Mouse (Mus musculus): ENCODE measurements around the gene Slc38a7.
"Not testable (repeated sequence)": the region's sequence is repeated elsewhere in the genome, so short reads cannot be mapped to it uniquely, and the experiment has no call there.

Slc38a7 gene

DNA sequence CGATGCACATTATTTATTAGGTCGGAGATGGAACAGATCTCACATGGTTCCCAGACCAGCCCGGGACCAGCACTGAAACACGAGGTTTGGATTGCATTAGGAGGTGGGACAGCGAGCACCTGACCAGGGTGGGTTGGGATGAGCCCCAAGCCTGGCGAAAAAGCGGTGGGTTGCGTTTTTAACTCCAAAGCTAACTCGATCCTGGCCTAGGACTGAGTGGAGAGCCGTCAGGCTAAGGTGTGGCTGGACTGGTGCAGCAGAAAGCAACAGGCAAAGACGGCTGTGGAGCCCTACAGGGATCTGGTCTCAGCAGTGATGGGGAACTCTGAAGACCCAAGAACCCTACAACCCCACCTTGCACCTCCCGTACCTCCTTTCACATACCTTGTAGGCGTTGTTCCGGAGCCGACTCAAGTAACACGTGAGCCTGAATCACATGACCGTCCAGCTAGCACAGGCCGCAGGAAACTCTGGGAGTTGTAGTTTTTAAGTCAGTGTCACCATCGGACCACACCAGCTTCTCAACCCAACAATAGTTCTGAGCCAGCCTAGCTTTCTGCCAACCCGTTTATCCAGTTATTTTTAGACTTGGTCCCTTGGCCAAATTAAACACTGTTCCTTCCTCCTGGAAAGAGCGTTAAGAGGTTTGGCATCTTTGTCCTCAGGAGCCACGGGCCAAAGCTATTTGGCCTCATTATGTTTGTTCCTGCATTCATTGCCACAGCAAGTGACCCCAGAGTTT, at the start of gene Slc38a7:
TSS of gene Slc38a7 (minus strand) at position 438 of the 742 bp plus-strand sequence.
- DNase-seq (ENCODE audit: extremely low spot score, low spot score): peak; percentile 65

DNA sequence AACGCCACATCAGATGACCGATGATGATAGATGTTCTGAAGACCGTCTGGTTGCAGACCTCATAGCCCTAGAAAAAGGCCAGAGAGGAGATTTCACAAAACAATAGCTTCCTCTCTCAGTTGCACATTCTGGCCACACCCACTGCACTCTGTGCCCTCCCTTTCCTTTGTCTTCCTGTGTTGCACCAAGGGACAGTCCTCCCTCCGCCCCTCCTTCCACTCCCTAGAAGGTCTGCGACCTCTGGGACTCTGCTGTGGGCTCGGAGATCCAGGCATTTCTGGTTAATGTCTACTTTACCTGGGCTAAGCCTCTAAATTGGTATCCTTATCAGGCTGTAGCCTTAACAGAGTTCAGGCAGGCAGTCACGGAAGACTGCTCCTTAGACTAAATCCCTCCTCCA, 48.5 kb upstream of the Slc38a7 start:
- DNase-seq (ENCODE audit: extremely low spot score, low spot score): peak; percentile 18

GRCm38 (mm10) chr8:95893701-95894100, 40.4 kb upstream of the Slc38a7 start:
- no peak for DNase-seq (ENCODE audit: extremely low spot score, low spot score)

DNA sequence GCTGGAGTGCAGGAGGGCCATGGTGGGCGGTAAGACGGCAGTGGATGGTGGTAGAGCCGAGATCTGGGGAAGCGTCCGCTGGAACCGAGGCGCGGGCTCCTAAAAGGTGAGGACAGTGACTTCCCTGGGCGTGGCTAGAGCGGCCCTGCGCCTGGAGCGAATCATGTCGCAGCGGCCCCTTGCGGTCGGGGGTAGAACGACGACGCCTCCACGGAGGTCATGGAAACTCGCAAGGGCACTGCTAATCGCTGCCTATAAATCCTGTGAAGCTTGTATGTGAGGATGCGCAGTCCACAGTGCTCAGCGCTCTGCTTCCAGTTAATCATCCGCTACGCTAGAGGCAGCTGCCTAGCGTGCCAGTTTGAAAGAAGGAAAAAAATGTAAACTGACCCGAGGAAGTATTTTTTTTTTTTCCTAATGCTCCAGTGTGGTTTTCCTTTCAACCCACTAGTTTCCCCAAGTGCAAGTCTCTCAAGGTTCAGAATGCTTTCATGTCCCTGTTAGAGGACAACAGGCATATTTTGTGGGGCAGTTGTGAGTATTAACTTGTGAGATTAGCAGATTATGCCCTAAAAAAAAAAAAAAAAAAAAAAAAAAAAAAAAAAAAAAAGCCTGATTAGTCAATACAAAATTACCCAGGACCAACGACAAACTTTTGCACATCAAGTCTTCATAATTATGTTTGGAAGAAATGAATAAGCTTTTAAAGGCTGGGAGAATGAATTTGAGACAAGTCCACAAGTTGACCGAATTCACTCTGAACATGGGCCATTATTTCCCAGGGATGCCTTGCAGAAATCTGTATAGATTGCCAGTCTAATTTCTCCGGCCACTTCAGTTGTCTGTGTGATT, 35.2 kb upstream of the Slc38a7 start, which contains the start of gene Got2:
TSS of gene Got2 (minus strand) at position 263 of the 852 bp plus-strand sequence.
- peak; percentile 95 for DNase-seq (ENCODE audit: extremely low spot score, low spot score)

DNA sequence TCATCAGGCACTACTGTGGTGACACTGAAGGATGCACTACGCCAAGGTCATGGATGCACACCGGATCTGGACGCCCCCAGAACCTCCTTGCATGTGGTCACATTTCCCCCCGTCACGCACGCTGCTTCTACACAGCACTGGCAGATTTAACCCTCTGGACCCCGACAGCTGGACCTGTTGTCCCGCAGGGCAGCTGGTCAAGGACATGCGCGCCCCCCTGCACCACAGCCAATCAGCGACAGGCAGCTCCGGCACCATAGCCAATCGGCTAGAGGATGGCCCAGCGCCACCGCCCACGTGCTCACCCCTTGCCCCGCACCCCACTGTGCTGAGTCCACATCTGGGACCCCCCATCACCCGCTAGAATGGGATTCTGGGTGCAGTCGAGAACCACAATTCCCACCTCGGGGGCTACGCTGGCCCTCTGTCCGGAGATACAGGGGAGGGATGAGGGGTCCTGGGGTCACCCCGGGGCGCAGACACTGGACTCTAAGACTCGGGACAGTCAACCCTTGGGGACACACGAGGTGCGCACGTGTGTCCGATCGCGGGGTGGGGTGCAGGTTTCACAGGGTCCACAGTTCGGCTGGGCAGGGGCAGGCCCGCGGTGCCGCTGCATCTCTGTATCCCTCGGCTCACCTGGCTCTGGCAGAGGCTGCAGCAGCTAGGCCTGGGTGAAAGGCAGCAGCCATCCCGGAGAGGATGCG, 34.4 kb upstream of the Slc38a7 start:
- peak; percentile 89 for DNase-seq (ENCODE audit: extremely low spot score, low spot score)

DNA sequence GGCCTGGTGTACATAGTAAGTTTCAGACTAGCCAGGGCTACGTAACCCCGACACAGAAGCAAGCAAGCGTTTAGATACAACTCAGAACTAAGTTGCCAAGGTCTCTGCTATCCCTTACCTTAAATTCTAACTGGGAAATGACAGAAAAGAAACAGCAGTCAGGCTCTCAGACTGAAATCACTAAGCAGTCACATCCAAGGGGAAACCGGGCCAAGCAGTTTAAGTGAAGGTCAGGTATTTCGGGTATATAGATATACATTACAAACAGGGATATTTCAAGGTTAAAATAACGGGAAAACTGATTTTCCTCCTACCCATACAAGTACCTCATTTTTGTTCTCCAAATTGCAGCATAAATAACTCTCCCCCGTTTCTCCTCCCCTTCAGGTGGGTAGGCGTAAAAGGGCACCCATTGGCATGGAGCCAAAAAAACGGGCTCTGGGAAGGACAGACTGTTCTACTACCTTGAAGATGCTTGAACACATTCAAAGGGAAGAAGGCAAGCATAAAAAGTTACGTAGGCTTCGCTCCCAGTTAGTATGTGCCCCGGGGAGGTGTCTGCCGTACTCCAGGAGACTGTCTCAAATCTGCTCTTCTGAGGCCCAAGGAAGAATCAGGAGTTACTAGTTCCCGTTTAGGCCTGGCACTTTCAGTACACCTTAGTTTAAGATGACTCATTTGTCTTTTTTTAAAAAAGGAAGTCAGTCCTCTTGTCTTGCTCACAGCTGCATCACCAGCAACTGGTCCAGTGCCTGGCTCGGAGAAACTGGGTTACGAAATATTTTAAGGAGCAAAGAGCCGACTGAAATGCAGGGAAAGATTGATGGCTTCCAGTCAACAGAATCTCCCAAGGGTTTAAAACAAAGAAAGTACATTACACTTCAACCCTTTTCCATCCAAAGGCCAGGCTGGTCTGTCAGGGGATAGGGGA, 33.6 kb upstream of the Slc38a7 start:
- DNase-seq (ENCODE audit: extremely low spot score, low spot score): no peak

- DNase-seq (ENCODE audit: extremely low spot score, low spot score): no peak
These were observed 32.6 kb upstream of the Slc38a7 start for GRCm38 (mm10) chr8:95885966-95886365.

DNA sequence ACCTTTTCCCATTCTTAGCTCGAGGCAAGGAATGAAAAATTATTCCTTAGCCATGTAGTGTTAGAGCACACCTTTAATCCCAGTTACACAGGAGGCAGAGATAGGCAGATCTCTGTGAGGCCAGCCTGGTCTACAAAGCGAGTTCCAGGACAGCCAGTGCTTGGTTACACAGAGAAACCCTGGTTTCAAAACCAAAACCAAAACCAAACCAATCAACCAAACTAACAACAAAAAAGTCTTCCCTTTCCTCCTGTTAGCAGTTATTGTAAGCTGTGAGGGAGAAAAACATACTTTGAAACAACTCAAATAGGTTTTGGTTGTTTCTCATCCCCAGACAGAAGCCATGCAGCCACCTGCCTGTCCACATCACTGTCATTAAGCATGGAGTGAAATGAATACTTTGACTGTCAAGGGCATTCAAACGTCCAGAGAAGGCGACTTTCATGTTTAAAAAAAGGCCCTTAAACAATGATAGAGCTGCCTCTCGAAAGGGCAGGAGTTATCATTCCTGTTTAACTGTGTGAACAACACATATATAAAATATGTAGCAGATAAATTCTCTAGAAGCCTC, 32.0 kb upstream of the Slc38a7 start:
- no peak for DNase-seq (ENCODE audit: extremely low spot score, low spot score)

- DNase-seq (ENCODE audit: extremely low spot score, low spot score): no peak
These were observed 31.2 kb upstream of the Slc38a7 start for GRCm38 (mm10) chr8:95884491-95884890.

GRCm38 (mm10) chr8:95882191-95882590, 28.9 kb upstream of the Slc38a7 start:
- no peak for DNase-seq (ENCODE audit: extremely low spot score, low spot score)

GRCm38 (mm10) chr8:95881576-95881975, 28.2 kb upstream of the Slc38a7 start:
- DNase-seq (ENCODE audit: extremely low spot score, low spot score): no peak

- DNase-seq (ENCODE audit: extremely low spot score, low spot score): no peak
These were observed 26.5 kb upstream of the Slc38a7 start for GRCm38 (mm10) chr8:95879823-95880222.

DNA sequence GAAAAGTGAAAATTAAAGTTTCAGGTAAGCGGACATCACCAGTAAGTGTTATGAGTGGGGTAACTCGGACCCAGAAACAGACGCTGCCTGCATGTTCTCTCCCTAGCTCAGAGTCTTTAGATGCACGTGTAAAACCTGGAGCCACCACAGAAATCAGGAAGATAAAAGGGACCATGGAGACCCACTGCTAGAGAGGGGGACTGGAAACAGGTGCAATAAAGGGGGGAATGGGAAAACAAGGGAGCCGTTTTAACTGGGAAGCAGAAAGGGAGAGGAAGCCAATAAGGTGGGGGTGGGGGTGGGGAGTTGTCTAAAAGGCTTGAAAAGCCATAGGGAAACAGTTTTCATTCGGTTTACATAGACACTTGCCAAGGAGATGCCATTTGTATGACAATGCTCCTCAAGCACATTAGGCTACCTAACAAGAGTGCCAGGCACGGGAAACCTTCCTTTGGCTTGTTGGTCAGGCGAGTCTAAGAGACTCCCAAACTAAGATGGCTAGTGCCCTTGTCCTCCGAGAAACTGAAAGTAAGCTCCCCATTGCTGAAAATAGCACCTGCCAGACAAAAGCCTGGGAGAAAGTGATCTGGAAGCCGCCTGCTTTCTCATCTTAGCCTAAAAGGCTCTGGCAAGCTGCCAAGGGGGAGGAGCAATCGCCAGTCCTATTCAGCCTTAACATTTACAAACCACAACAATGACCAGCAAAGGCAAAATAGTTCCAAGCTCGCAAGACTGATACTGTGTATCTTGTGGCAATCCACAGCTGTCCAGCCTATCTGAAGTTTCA, 25.0 kb upstream of the Slc38a7 start:
- DNase-seq (ENCODE audit: extremely low spot score, low spot score): no peak

DNA sequence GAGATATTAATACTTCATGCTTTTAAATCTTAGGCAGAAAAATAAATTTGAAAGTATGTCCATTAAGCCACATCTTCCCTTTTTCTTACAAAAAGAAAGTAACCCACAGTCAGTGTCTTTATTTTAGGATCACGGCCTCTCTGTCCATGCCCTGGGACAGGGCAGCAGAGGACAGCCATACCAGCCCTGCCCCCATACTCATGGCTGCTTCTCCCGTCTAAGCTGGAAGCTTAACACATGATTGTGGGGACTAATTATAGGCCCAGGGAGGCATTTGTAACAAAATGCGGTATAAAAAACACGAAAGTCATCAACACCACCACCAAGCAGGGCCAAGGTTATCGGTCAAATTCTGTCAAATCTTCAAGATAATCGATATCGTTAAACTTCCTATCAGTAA, 21.9 kb upstream of the Slc38a7 start:
- no peak for DNase-seq (ENCODE audit: extremely low spot score, low spot score)

DNA sequence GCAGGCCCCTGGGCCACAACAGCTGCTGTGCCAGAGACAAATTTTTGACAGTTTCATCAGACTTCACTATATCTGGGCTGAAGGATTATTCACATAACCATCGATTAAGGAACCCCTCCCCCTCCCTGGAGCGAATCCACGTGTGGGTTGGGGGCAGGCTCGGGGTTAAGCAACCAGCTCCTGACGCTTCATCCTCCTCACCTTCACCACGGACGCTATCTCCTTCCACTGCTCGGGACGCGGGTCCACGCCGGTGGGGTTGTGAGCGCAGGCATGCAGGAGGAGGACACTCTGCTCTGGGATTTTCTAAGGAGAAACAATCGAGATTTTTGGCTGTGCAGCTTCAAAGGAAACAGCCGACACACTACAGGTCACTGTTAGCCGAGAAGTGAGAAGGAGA, 18.4 kb upstream of the Slc38a7 start:
- DNase-seq (ENCODE audit: extremely low spot score, low spot score): no peak

DNA sequence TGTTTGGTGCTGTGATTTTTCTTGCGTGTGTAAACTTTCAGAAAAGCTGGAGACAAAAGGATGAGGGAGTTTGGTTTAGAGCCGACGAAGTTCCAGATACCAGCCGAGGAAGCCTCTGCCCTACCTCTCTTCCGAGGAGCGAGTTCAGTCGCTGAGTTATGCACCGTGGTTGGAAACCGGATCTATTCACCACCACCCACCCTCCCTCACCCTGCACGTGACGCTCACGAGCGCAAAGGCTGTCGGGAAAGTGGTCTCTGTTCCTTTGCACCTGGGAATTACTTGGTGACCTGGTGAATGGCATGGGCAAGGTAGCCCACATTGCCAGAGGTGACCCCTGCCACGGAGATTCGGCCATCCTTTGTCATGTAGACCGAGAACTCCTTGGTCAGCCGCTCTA, 11.5 kb upstream of the Slc38a7 start:
- not testable (repeated sequence) for DNase-seq (ENCODE audit: extremely low spot score, low spot score)

DNA sequence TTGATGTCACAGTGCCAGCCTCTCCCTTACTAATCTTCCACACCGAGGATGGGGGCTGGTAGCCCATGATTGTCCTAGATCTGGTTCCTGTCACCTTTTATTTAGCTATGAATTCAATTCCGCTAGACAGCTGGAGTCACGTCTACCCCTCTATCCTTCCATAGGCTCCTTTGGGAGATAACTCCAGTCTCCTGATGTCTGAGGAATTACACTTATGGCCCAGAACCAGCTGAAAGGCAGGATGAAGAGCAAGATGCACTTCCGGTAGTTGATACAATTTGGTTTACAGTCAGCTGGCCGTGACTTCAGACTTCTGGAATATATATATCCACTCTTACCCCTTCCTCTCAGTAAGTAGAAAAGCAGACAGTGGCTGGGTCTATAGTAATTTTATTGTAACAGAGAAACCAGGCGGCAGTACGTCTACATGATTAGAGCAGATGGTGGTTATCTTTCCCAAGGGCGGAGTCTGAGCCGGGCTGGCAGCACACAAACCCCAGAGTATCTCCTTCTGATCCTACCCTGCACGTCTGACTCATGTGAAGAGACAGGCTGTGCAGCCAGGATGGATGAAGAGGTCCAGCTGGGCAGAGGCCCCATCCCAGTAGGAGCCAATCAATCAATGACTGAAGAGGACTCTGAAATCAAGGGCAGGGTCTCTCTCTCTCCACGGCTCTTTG, 10.6 kb upstream of the Slc38a7 start:
- not testable (repeated sequence) for DNase-seq (ENCODE audit: extremely low spot score, low spot score)

DNA sequence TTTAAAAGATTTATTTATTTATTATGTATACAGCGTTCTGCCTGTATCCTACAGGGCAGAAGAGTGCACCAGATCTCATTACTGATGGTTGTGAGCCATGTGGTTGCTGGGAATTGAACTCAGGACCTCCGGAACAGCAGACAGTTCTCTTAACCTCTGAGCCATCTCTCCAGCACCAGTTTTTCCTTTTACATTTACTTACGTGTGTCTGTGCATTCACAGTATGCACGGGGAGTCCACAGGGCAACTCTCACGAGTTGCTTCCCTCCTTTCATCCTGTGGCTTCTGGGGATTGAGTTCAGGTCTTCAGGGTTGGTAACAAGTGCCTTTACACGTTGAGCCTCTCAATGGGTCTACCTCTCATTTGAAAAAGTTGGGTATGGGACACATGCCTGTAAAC, 835 bp upstream of the Slc38a7 start:
- DNase-seq (ENCODE audit: extremely low spot score, low spot score): no peak

GRCm38 (mm10) chr8:95852290-95852689, 1.0 kb downstream of the Slc38a7 start:
- no peak for DNase-seq (ENCODE audit: extremely low spot score, low spot score)
